Mouse (Mus musculus) ES-Bruce4 (cell line): ENCODE data around the gene Tgfb2.

Experiments
- CTCF ChIP-seq: IDR thresholded peaks from one replicate; pipeline ENCODE4 v1.8.1; 2011; ENCODE audit warnings: low read depth, low read length
- POLR2A ChIP-seq: IDR thresholded peaks from one replicate; pipeline ENCODE4 v1.8.1; 2011; ENCODE audit warnings: low read length; ENCODE audit not compliant: insufficient read depth

DNA sequence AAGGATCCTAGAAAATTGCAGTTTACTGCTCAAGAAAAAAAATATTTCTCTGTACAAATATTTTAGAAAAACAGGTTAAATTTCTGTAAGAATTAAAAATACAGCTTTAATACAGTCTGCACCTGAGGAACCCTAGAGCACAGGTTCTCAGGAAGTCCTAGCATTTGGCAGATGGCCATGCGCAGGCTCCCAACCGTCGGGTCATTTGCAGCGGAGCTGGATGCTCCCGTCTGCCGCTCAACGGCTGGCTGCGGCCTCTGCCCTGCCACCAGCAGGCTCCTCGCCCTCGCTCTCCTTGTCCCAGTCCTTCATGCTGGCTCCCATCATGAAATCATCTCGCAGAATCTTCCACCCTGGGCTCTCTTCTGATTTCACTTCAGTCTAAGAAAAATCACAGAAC, 15.4 kb upstream of the Tgfb2 start:
- TF ChIP-seq POLR2A (no peak), CTCF (no peak)
